Mouse (Mus musculus) spleen, postnatal 36 days (tissue): ENCODE measurements around the gene Tex50.

Source experiments
- DNase-seq, 2 experiments: peaks; one replicate each; pipeline ENCODE4 v3.0.0; 2022; ENCODE audit warnings: low spot score in 2 of 2, mixed read lengths in 1 of 2

Gene Tex50

DNA sequence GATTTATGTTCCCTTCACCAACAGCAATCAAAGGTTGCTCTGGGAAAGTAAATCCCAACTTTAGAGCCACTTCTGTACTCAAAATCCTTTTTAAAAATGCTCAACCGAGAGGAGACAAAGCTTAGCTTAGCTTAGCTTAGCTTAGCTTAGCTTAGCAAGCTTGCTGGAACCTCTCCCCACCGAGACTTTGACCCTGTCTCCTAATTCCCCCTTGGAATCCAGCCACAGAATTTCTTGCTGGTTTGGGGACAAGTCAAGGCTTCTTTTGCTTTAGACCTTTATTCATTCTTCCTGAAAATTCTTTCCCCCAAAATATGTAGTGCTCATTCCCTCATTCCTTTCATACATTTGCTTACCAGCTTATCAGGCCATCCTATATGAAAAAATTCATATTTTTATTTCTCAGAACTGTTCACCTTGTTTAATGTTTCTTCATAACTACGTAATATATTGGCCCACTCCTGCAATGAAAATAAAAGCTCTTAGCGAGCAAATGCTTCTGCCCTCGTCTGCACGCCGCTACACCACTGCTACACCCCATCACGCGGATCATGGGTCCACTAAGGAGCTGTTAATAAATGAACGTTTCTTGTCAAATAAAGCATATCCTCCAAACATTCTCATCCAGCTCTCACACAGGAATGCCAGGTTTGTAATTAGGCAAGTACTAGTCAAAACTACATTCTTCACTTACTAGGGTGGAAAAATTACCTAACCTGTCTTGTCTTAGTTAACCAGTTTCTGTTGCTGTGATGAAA is 36.3 kb downstream of the Tex50 start:
- DNase-seq, result no peak

GRCm38 (mm10) chr1:161114591-161114990 is 44.5 kb downstream of the Tex50 start:
- DNase-seq, result no peak

DNA sequence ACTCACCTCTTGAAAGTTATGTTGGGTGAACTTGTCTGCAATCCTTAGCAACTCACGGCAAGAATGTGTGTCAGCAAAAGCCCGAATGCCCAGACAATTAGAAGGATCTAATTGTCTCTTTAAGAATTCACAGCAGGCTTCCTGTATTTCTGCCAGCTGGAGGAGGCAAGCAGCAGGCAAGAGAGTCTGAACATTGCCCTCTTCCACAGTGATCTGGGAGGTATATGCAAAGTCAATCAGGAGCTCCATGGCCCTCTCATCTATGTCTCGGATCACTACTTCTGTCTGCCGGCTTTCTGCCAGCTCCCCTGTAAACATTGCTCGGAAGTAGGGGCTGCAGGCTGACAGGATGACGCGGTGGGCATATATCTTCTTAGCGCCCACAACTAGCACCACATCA is 49.9 kb downstream of the Tex50 start:
- DNase-seq, result no peak
